Mouse (Mus musculus): ENCODE data around the gene Nat8f6.
"Not testable (repeated sequence)": the region's sequence is repeated elsewhere in the genome, so short reads cannot be mapped to it uniquely, and the experiment has no call there.

Gene Nat8f6

GRCm38 (mm10) chr6:85820837-85821236, at the start of gene Nat8f6, which contains the start of gene Nat8f5:
Nat8f6 (minus strand) TSS chr6:85820954.
Nat8f5 (minus strand) TSS chr6:85820972.
- Histone ChIP-seq H3K36me3 (ENCODE audit: insufficient read depth, low read length) (no peaks in the 10 kb centered on the region), H3K4me1 (replicated peaks; ENCODE audit: low read depth, low read length) (peaks cover 9% of the 10 kb centered on the region), H3K4me3 (replicated peaks; ENCODE audit: low read length) (no peak within 1 kb of the TSS), H3K9me3 (ENCODE audit: low read length) (peaks cover 29% of the 10 kb centered on the region), H3K27me3 (ENCODE audit: insufficient read depth, low read length) (no peaks in the 10 kb centered on the region)
- TF ChIP-seq CTCF (conservative IDR thresholded peaks at IDR 0.05; ENCODE audit: low read length) (no peak), POU5F1 (IDR thresholded peaks at IDR 0.05; ENCODE audit: borderline replicate concordance, low read length) (no peak), NANOG (IDR thresholded peaks at IDR 0.05; ENCODE audit: borderline replicate concordance, low read length) (no peak)

DNA sequence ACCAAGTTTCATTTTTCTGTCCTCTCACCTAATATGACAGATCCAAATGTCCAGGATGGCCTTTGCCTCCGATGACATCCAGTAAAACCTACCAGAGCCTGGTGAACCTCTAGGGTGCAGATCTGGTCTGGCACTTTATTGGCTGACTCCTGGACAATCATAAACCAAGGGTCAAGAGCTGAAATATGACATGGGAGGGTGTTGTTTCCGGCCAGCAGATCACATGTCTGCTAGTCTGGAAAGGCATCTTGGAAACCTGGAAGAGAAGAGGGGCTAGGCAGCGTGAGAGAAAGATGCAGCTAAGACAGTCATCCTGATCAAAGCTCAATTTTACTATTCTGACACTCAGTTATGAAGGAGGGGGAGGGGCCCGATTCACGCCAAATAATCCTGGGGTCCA, 48.3 kb upstream of the Nat8f6 start, which contains the start of gene Nat8f2:
TSS of gene Nat8f2 (minus strand) at position 153 of the 400 bp plus-strand sequence.
- H3K27me3 ChIP-seq (ENCODE audit: insufficient read depth, low read length); H3K4me1 ChIP-seq (replicated peaks; ENCODE audit: low read depth, low read length); H3K4me3 ChIP-seq (replicated peaks; ENCODE audit: low read length); H3K36me3 ChIP-seq (ENCODE audit: insufficient read depth, low read length): not testable (repeated sequence)
- peaks cover 32% of the 10 kb centered on the region for H3K9me3 ChIP-seq (ENCODE audit: low read length)

- no peaks in the 10 kb centered on the region for H3K36me3 ChIP-seq (ENCODE audit: insufficient read depth, low read length)
- H3K27me3 ChIP-seq (ENCODE audit: insufficient read depth, low read length): no peaks in the 10 kb centered on the region
- peaks cover 32% of the 10 kb centered on the region for H3K9me3 ChIP-seq (ENCODE audit: low read length)
- TF ChIP-seq POU5F1 (IDR thresholded peaks at IDR 0.05; ENCODE audit: borderline replicate concordance, low read length) (no peak), CTCF (conservative IDR thresholded peaks at IDR 0.05; ENCODE audit: low read length) (no peak), NANOG (IDR thresholded peaks at IDR 0.05; ENCODE audit: borderline replicate concordance, low read length) (no peak)
- H3K4me1 ChIP-seq (replicated peaks; ENCODE audit: low read depth, low read length): peaks cover 8% of the 10 kb centered on the region; the same call in 1 of the 2 replicates
- H3K4me3 ChIP-seq (replicated peaks; ENCODE audit: low read length): no peak overlapping the region
Measured at GRCm38 (mm10) chr6:85867726-85868690, 47.3 kb upstream of the Nat8f6 start.

- H3K4me1 ChIP-seq (replicated peaks; ENCODE audit: low read depth, low read length); H3K27me3 ChIP-seq (ENCODE audit: insufficient read depth, low read length); H3K4me3 ChIP-seq (replicated peaks; ENCODE audit: low read length); H3K36me3 ChIP-seq (ENCODE audit: insufficient read depth, low read length): not testable (repeated sequence)
- peaks cover 32% of the 10 kb centered on the region for H3K9me3 ChIP-seq (ENCODE audit: low read length)
Measured at GRCm38 (mm10) chr6:85866995-85867394, 46.2 kb upstream of the Nat8f6 start.

- H3K9me3 ChIP-seq (ENCODE audit: low read length): peaks cover 32% of the 10 kb centered on the region
- H3K27me3 ChIP-seq (ENCODE audit: insufficient read depth, low read length); H3K4me3 ChIP-seq (replicated peaks; ENCODE audit: low read length); H3K36me3 ChIP-seq (ENCODE audit: insufficient read depth, low read length); H3K4me1 ChIP-seq (replicated peaks; ENCODE audit: low read depth, low read length): not testable (repeated sequence)
Measured at GRCm38 (mm10) chr6:85866166-85866565, 45.4 kb upstream of the Nat8f6 start.

- H3K4me1 ChIP-seq (replicated peaks; ENCODE audit: low read depth, low read length); H3K27me3 ChIP-seq (ENCODE audit: insufficient read depth, low read length); H3K36me3 ChIP-seq (ENCODE audit: insufficient read depth, low read length); H3K4me3 ChIP-seq (replicated peaks; ENCODE audit: low read length): not testable (repeated sequence)
- peaks cover 25% of the 10 kb centered on the region for H3K9me3 ChIP-seq (ENCODE audit: low read length)
Measured at GRCm38 (mm10) chr6:85864900-85865639, 44.3 kb upstream of the Nat8f6 start.

DNA sequence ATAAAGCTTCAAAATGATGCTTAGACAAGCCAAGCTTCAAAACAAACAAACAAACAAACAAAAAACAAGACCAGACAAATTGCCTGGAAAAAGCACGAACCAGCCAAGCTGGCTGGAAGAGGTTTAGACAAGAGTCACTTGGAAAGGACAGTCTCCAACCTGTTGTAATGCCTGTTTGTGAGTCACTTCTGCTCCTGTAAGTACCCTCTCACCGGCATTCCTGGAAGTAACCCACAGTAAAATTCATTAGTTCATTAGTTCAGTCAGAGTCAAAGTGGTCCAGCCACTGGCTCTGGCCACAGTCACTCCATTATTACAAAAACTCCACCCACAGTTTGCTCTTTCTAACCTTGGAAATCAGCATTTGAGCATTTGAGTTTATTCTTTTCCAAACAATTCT, 43.1 kb upstream of the Nat8f6 start:
- H3K36me3 ChIP-seq (ENCODE audit: insufficient read depth, low read length): no peaks in the 10 kb centered on the region
- H3K4me1 ChIP-seq (replicated peaks; ENCODE audit: low read depth, low read length): peaks cover 8% of the 10 kb centered on the region; the same call in 1 of the 2 replicates
- H3K9me3 ChIP-seq (ENCODE audit: low read length): peaks cover 13% of the 10 kb centered on the region
- no peak overlapping the region for H3K4me3 ChIP-seq (replicated peaks; ENCODE audit: low read length)
- 0 out of 2 replicates have a peak, but pooled peaks cover 6% of the 10 kb centered on the region for H3K27me3 ChIP-seq (ENCODE audit: insufficient read depth, low read length)
- no peak for TF ChIP-seq CTCF (conservative IDR thresholded peaks at IDR 0.05; ENCODE audit: low read length)
- TF ChIP-seq NANOG (IDR thresholded peaks at IDR 0.05; ENCODE audit: borderline replicate concordance, low read length): no peak
- no peak for TF ChIP-seq POU5F1 (IDR thresholded peaks at IDR 0.05; ENCODE audit: borderline replicate concordance, low read length)

- no peak for TF ChIP-seq CTCF (conservative IDR thresholded peaks at IDR 0.05; ENCODE audit: low read length)
- TF ChIP-seq POU5F1 (IDR thresholded peaks at IDR 0.05; ENCODE audit: borderline replicate concordance, low read length): no peak
- TF ChIP-seq NANOG (IDR thresholded peaks at IDR 0.05; ENCODE audit: borderline replicate concordance, low read length): no peak
- Histone ChIP-seq H3K9me3 (ENCODE audit: low read length) (peaks cover 5% of the 10 kb centered on the region), H3K4me3 (replicated peaks; ENCODE audit: low read length) (no peak overlapping the region), H3K4me1 (replicated peaks; ENCODE audit: low read depth, low read length) (peaks cover 8% of the 10 kb centered on the region; the same call in 1 of the 2 replicates), H3K36me3 (ENCODE audit: insufficient read depth, low read length) (no peaks in the 10 kb centered on the region), H3K27me3 (ENCODE audit: insufficient read depth, low read length) (0 out of 2 replicates have a peak, but pooled peaks cover 6% of the 10 kb centered on the region)
Measured at GRCm38 (mm10) chr6:85863136-85863535, 42.4 kb upstream of the Nat8f6 start.

GRCm38 (mm10) chr6:85862565-85862964, 41.8 kb upstream of the Nat8f6 start:
- 0 out of 2 replicates have a peak, but pooled peaks cover 6% of the 10 kb centered on the region for H3K27me3 ChIP-seq (ENCODE audit: insufficient read depth, low read length)
- H3K9me3 ChIP-seq (ENCODE audit: low read length): no peaks in the 10 kb centered on the region
- no peaks in the 10 kb centered on the region for H3K36me3 ChIP-seq (ENCODE audit: insufficient read depth, low read length)
- no peak overlapping the region for H3K4me3 ChIP-seq (replicated peaks; ENCODE audit: low read length)
- peaks cover 8% of the 10 kb centered on the region; the same call in 1 of the 2 replicates for H3K4me1 ChIP-seq (replicated peaks; ENCODE audit: low read depth, low read length)
- no peak for TF ChIP-seq NANOG (IDR thresholded peaks at IDR 0.05; ENCODE audit: borderline replicate concordance, low read length)
- TF ChIP-seq POU5F1 (IDR thresholded peaks at IDR 0.05; ENCODE audit: borderline replicate concordance, low read length): no peak
- no peak for TF ChIP-seq CTCF (conservative IDR thresholded peaks at IDR 0.05; ENCODE audit: low read length)

Measured in E14TG2a.4 (cell line).